Mouse (Mus musculus) small intestine, adult 2 months (tissue): ENCODE results near the gene Pithd1.

ENCODE experiments used
- CTCF ChIP-seq: fragments of 200-500 bp; IDR thresholded peaks from 2 replicates; pipeline ENCODE4 v1.5.1; 2012; ENCODE audit warnings: low read depth, mild to moderate bottlenecking, control low read depth, inconsistent platforms, low read length, moderate library complexity, mixed read lengths; ENCODE audit not compliant: insufficient replicate concordance, insufficient read length; ENCODE audit errors: extremely low read depth
- POLR2A ChIP-seq: fragments of 200-500 bp; IDR thresholded peaks from 2 replicates; pipeline ENCODE4 v1.6.1; 2012; ENCODE audit warnings: low read depth, mild to moderate bottlenecking, control low read depth, inconsistent platforms, low read length, moderate library complexity

DNA sequence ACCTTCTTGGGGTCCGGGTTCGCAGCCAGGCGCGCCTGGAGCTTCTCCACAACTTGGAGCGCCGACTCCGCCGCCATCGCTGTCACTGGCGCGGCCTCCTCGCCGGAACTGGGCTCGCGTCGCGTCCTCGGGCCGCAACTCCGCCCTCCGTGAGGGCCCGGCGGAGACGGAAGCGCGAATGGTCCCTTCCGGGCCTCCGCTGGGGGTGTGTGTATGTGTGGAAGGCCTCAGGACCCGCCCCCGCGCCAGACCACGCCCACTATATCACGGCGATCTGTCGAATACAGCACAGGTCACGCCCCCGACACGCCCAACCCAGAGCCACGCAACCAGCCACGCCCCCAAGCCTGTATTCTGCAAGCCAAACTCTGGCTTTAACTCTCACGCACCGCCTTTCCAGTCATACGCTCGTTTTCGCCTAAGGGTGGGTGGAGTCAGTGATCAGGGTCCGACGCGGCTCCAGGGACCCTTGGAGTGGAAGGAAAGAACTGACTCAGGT lies 34.5 kb upstream of the Pithd1 start, which contains the start of gene Eloa:
- TF ChIP-seq POLR2A (peak; percentile 83), CTCF (no peak)
